Mouse (Mus musculus): ENCODE data around the gene Cavin1. TPM values are rescaled to one million over a fixed set of nuclear protein-coding genes. Genes with fewer than 3 reads are reported as not detected.

Gene Cavin1
- polyA plus RNA-seq, 1 experiment from 2014 or later, result 10.2 TPM

DNA sequence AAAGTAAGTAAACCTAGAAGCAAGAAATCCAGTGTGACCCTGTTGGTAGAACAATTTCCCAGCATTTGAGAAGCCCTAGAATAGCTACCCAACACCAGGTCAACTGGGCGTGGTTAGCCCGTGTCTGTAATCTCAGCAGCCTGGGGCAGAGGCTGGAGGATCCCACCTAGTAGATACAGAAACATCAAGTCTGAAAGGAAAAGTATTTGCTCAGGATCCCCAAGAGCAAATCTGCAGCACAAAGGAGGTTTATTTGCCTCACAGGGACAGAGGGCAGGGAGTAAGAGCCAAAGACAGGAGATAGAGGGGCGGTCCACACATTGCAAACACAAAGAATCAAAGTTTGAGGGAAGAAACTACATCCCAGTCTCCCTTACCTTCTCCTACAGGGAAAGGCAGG is 28.6 kb upstream of the Cavin1 start:
- H3K27ac ChIP-seq (replicated peaks; ENCODE audit: low read depth, low read length), result no peak overlapping the region
- no peak overlapping the region for H3K4me2 ChIP-seq (ENCODE audit: low read depth, severe bottlenecking)
- 76% methylated on average over 3 of the region's 3 CpGs for WGBS

DNA sequence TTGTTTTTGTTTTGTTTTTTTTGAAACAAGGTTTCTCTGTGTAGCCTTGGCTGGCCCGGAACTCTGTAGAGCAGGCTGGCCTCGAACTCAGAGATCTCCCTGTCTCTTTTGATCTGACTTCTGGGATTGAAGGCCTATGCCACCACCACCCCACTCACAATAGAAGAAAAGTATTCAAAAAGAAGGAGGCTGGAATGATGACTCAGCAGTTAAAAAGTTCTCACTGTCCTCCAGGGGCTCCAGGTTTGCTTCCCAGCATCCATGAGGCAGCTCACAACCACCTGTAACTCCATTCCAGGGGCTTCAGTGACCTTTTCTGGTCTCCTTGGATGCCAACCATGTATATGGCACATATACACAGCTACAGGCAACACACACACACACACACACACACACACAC is 28.1 kb upstream of the Cavin1 start:
- no peak overlapping the region for H3K4me3 ChIP-seq (ENCODE audit: low read depth, low read length)
- 82% methylated on average over 2 of the region's 2 CpGs for WGBS
- no peaks in the 10 kb centered on the region for H3K36me3 ChIP-seq (ENCODE audit: control insufficient read depth, insufficient read depth, low read length)
- no peak overlapping the region for H3K27ac ChIP-seq (replicated peaks; ENCODE audit: low read depth, low read length)
- H3K9me3 ChIP-seq (ENCODE audit: control insufficient read depth, low read length), result no peaks in the 10 kb centered on the region
- no peak overlapping the region for H3K9ac ChIP-seq (ENCODE audit: low read length)
- H3K27me3 ChIP-seq (ENCODE audit: control insufficient read depth, insufficient read depth, low read length), result no peaks in the 10 kb centered on the region
- no peaks in the 10 kb centered on the region for H3K4me1 ChIP-seq (ENCODE audit: control insufficient read depth, insufficient read depth, low read length)
- DNase-seq (ENCODE audit: low spot score), result no peak
- H3K4me2 ChIP-seq (ENCODE audit: low read depth, severe bottlenecking), result no peak overlapping the region
- no peak for ATAC-seq (ENCODE audit: insufficient number of reproducible peaks, low FRiP score, low TSS enrichment, low read depth)

More for the DNA sequence above, 28.6 kb upstream of the Cavin1 start:
- ATAC-seq (ENCODE audit: insufficient number of reproducible peaks, low FRiP score, low TSS enrichment, low read depth) (no peak), DNase-seq (ENCODE audit: low spot score) (no peak)
- H3K9ac ChIP-seq (ENCODE audit: low read length), result no peak overlapping the region
- H3K9me3 ChIP-seq (ENCODE audit: control insufficient read depth, low read length), result no peaks in the 10 kb centered on the region
- no peaks in the 10 kb centered on the region for H3K27me3 ChIP-seq (ENCODE audit: control insufficient read depth, insufficient read depth, low read length)
- H3K4me1 ChIP-seq (ENCODE audit: control insufficient read depth, insufficient read depth, low read length), result no peaks in the 10 kb centered on the region
- no peak overlapping the region for H3K4me3 ChIP-seq (ENCODE audit: low read depth, low read length)
- no peaks in the 10 kb centered on the region for H3K36me3 ChIP-seq (ENCODE audit: control insufficient read depth, insufficient read depth, low read length)

DNA sequence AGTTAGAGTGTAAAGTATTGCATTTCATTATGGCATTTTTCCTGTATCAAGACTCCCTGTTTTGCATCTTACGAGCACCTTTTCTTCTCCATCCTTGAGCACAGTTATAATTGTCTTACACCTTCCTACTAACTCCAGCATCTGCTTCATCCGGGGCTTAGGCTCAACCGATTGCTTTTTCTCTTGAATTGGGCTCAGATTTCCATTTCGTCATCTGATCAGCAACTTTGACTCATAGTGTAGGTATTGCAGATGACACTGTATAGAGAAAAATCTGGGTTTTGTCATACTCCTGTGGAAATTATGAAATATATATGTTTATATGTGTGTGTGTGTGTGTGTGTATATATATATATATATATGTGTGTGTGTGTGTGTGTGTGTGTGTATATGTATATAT is 25.8 kb upstream of the Cavin1 start:
- ATAC-seq (ENCODE audit: insufficient number of reproducible peaks, low FRiP score, low TSS enrichment, low read depth) (no peak), DNase-seq (ENCODE audit: low spot score) (no peak)
- Histone ChIP-seq H3K4me1 (ENCODE audit: control insufficient read depth, insufficient read depth, low read length) (no peaks in the 10 kb centered on the region), H3K27me3 (ENCODE audit: control insufficient read depth, insufficient read depth, low read length) (no peaks in the 10 kb centered on the region), H3K4me3 (ENCODE audit: low read depth, low read length) (no peak overlapping the region), H3K36me3 (ENCODE audit: control insufficient read depth, insufficient read depth, low read length) (no peaks in the 10 kb centered on the region), H3K9me3 (ENCODE audit: control insufficient read depth, low read length) (no peaks in the 10 kb centered on the region), H3K4me2 (ENCODE audit: low read depth, severe bottlenecking) (no peak overlapping the region), H3K27ac (replicated peaks; ENCODE audit: low read depth, low read length) (no peak overlapping the region), H3K9ac (ENCODE audit: low read length) (no peak overlapping the region)
- 76% methylated on average over 4 of the region's 4 CpGs for WGBS

DNA sequence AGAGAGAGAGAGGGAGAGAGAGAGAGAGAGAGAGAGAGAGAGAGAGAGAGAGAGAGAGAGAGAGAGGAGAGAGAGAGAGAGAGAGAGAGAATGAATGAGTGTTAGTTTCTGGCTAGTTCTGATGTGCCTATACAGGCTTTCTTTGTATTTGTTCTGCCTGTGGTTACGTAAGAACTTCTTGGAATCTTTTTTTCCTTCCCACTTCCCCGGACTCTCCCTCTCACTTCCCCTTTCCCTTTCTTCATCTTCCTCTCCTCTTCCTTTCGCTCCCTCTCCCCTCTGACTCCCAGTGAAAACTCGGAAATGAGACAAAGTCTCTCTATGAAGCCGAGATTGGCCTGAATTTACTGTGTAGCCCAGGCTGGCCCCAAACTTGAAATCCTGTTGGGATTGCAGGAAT is 24.0 kb upstream of the Cavin1 start:
- DNase-seq (ENCODE audit: low spot score) (no peak), ATAC-seq (ENCODE audit: insufficient number of reproducible peaks, low FRiP score, low TSS enrichment, low read depth) (no peak)
- Histone ChIP-seq H3K9me3 (ENCODE audit: control insufficient read depth, low read length) (no peaks in the 10 kb centered on the region), H3K4me1 (ENCODE audit: control insufficient read depth, insufficient read depth, low read length) (no peaks in the 10 kb centered on the region), H3K27me3 (ENCODE audit: control insufficient read depth, insufficient read depth, low read length) (no peaks in the 10 kb centered on the region), H3K36me3 (ENCODE audit: control insufficient read depth, insufficient read depth, low read length) (no peaks in the 10 kb centered on the region), H3K9ac (ENCODE audit: low read length) (no peak overlapping the region), H3K4me3 (ENCODE audit: low read depth, low read length) (no peak overlapping the region), H3K4me2 (ENCODE audit: low read depth, severe bottlenecking) (no peak overlapping the region), H3K27ac (replicated peaks; ENCODE audit: low read depth, low read length) (no peak overlapping the region)
- 70% methylated on average over 5 of the region's 5 CpGs for WGBS

DNA sequence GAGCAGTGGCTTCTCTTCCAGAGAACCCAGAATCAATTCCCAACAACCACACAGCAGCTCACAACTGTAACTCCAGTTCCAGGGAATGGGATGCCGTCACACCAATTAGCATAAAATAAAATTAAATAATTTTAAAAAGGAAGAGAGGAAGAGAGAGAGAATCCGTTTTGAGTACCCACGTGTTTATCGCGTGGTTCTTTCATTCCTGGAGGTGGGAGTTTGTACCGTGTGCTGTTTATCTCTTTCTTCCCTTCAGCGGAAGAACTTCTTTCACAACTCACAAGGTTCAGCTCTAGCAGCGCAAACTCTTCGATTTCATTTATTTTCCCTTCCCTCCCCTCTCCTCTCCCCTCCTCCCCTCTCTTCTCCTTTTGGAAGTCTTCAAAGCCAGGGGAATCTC is 23.5 kb upstream of the Cavin1 start:
- Histone ChIP-seq H3K36me3 (ENCODE audit: control insufficient read depth, insufficient read depth, low read length) (no peaks in the 10 kb centered on the region), H3K27ac (replicated peaks; ENCODE audit: low read depth, low read length) (no peak overlapping the region), H3K4me1 (ENCODE audit: control insufficient read depth, insufficient read depth, low read length) (no peaks in the 10 kb centered on the region), H3K9me3 (ENCODE audit: control insufficient read depth, low read length) (no peaks in the 10 kb centered on the region), H3K4me2 (ENCODE audit: low read depth, severe bottlenecking) (no peak overlapping the region), H3K4me3 (ENCODE audit: low read depth, low read length) (no peak overlapping the region), H3K9ac (ENCODE audit: low read length) (no peak overlapping the region), H3K27me3 (ENCODE audit: control insufficient read depth, insufficient read depth, low read length) (no peaks in the 10 kb centered on the region)
- no peak for DNase-seq (ENCODE audit: low spot score)
- WGBS, result 63% methylated on average over 9 of the region's 9 CpGs
- ATAC-seq (ENCODE audit: insufficient number of reproducible peaks, low FRiP score, low TSS enrichment, low read depth), result no peak

DNA sequence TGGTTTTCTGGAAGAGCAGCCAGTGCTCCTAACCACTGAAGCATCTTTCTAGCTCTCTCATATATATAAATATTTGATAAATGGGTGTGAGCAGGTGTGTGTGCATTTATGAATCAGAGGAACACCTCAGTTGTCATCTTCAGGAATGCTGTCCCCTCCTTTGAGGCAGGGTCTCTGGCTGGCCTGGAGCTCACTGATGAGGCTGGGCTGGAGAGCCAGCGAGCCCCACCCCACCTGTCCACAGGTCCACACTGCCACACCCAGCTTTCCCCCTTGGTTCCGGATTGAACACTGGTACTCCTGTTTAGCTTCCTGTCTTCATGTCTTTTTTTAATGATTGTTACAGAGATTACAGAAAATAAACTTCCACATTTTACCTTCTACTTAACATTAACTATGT is 22.8 kb upstream of the Cavin1 start:
- Histone ChIP-seq H3K27me3 (ENCODE audit: control insufficient read depth, insufficient read depth, low read length) (no peaks in the 10 kb centered on the region), H3K9me3 (ENCODE audit: control insufficient read depth, low read length) (no peaks in the 10 kb centered on the region), H3K4me3 (ENCODE audit: low read depth, low read length) (no peak overlapping the region), H3K36me3 (ENCODE audit: control insufficient read depth, insufficient read depth, low read length) (no peaks in the 10 kb centered on the region), H3K27ac (replicated peaks; ENCODE audit: low read depth, low read length) (no peak overlapping the region), H3K9ac (ENCODE audit: low read length) (no peak overlapping the region), H3K4me2 (ENCODE audit: low read depth, severe bottlenecking) (no peak overlapping the region), H3K4me1 (ENCODE audit: control insufficient read depth, insufficient read depth, low read length) (no peaks in the 10 kb centered on the region)
- 77% methylated on average over 2 of the region's 2 CpGs for WGBS
- ATAC-seq (ENCODE audit: insufficient number of reproducible peaks, low FRiP score, low TSS enrichment, low read depth) (no peak), DNase-seq (ENCODE audit: low spot score) (no peak)

DNA sequence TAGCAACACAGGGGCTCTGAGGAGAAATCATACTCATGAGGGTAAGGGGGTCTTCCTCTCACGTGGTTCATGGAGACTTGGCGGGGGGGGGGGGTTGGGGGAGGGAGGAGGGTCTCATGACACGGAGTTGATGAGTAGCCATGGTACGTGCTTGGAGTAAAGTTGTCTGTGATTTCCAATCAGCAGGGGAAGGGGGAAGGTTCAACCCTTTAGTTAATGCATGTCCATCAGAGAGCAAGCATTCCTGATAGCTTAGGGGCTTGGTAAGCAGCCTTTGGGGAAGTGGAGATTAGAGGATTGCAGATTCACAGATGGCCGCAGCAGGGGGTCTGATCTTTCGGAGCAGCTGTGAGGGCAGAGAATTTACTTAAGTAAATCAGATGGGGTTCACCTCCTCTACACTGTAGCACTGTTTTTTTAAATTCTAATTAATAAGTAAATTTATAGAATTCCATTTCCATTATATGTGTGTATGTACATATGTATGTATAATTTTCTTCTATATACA is 20.4 kb upstream of the Cavin1 start:
- no peaks in the 10 kb centered on the region for H3K4me1 ChIP-seq (ENCODE audit: control insufficient read depth, insufficient read depth, low read length)
- H3K9me3 ChIP-seq (ENCODE audit: control insufficient read depth, low read length), result no peaks in the 10 kb centered on the region
- no peaks in the 10 kb centered on the region for H3K36me3 ChIP-seq (ENCODE audit: control insufficient read depth, insufficient read depth, low read length)
- ATAC-seq (ENCODE audit: insufficient number of reproducible peaks, low FRiP score, low TSS enrichment, low read depth), result no peak
- no peaks in the 10 kb centered on the region for H3K27me3 ChIP-seq (ENCODE audit: control insufficient read depth, insufficient read depth, low read length)
- no peak overlapping the region for H3K4me2 ChIP-seq (ENCODE audit: low read depth, severe bottlenecking)
- 21% methylated on average over 6 of the region's 6 CpGs for WGBS
- no peak overlapping the region for H3K9ac ChIP-seq (ENCODE audit: low read length)
- H3K4me3 ChIP-seq (ENCODE audit: low read depth, low read length), result no peak overlapping the region
- H3K27ac ChIP-seq (replicated peaks; ENCODE audit: low read depth, low read length), result no peak overlapping the region
- DNase-seq (ENCODE audit: low spot score), result no peak

DNA sequence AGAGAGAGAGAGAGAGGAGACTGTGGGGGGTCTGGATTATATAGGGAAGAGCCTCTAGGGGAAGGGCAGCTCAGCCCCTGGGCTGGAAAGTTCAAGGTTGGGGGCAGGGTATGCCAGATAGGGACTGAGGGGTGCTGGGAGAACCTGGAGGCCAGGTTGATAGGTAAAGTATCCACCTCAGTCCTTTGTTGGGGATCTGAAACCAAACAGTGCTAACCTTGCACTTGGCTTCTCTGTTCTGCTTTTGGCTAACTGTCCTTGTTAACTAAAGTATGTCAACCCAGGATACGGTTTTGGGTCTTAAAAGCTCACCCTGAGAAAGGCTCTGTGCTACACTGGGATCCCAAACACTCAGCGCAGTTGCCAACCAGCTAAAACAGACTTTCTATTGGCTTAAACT is 19.0 kb upstream of the Cavin1 start:
- no peak overlapping the region for H3K4me3 ChIP-seq (ENCODE audit: low read depth, low read length)
- H3K36me3 ChIP-seq (ENCODE audit: control insufficient read depth, insufficient read depth, low read length), result no peaks in the 10 kb centered on the region
- DNase-seq (ENCODE audit: low spot score), result no peak
- no peak overlapping the region for H3K9ac ChIP-seq (ENCODE audit: low read length)
- no peak overlapping the region for H3K4me2 ChIP-seq (ENCODE audit: low read depth, severe bottlenecking)
- H3K27ac ChIP-seq (replicated peaks; ENCODE audit: low read depth, low read length), result no peak overlapping the region
- 63% methylated on average over 2 of the region's 2 CpGs for WGBS
- no peaks in the 10 kb centered on the region for H3K4me1 ChIP-seq (ENCODE audit: control insufficient read depth, insufficient read depth, low read length)
- no peaks in the 10 kb centered on the region for H3K9me3 ChIP-seq (ENCODE audit: control insufficient read depth, low read length)
- no peaks in the 10 kb centered on the region for H3K27me3 ChIP-seq (ENCODE audit: control insufficient read depth, insufficient read depth, low read length)
- ATAC-seq (ENCODE audit: insufficient number of reproducible peaks, low FRiP score, low TSS enrichment, low read depth), result no peak

DNA sequence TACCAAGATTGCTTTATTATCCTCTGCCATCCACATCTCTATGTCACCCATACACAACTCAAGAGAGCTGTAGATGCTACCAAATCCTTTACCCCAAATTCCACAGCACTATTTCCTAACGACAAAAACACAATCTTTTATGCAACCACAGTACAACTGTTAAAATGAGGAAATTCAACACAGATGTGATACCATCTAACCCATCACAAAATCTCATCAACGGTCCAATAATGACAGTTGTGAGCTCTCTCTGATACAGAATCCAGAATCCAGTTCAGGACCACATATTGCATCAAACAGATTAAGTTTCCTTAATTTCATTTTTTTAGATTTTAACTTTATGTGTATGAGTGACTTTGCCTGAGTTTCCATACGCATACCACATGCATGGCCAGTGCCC is 18.0 kb upstream of the Cavin1 start:
- DNase-seq (ENCODE audit: low spot score), result no peak
- H3K4me3 ChIP-seq (ENCODE audit: low read depth, low read length), result no peak overlapping the region
- no peaks in the 10 kb centered on the region for H3K4me1 ChIP-seq (ENCODE audit: control insufficient read depth, insufficient read depth, low read length)
- no peaks in the 10 kb centered on the region for H3K9me3 ChIP-seq (ENCODE audit: control insufficient read depth, low read length)
- H3K27me3 ChIP-seq (ENCODE audit: control insufficient read depth, insufficient read depth, low read length), result no peaks in the 10 kb centered on the region
- no peak overlapping the region for H3K4me2 ChIP-seq (ENCODE audit: low read depth, severe bottlenecking)
- no peak overlapping the region for H3K27ac ChIP-seq (replicated peaks; ENCODE audit: low read depth, low read length)
- no peak for ATAC-seq (ENCODE audit: insufficient number of reproducible peaks, low FRiP score, low TSS enrichment, low read depth)
- H3K9ac ChIP-seq (ENCODE audit: low read length), result no peak overlapping the region
- H3K36me3 ChIP-seq (ENCODE audit: control insufficient read depth, insufficient read depth, low read length), result no peaks in the 10 kb centered on the region
- WGBS, result 80% methylated on average over 3 of the region's 3 CpGs
